Comparison of ENCODE assay signal across 13 mouse cellular contexts in genomic region chr11:89105823-89106222, GRCm38 (mm10). TPM values are rescaled to one million over a fixed set of nuclear protein-coding genes. Genes with fewer than 3 reads are reported as not detected.
DNase-seq lines count a peak whose midpoint lies in the region; ATAC-seq and TF ChIP-seq lines count a peak whose summit lies in the region.
"Had no signal": no experiment of that assay in that cellular context is flagged by ENCODE, and none has a peak within 500 bp of the region (broad histone marks: within the 10 kb centered on the region; RNA-seq: fewer than 3 reads in every experiment).

No protein-coding gene starts in this region.

- H3K9me3 ChIP-seq in midbrain, postnatal 0 days (ENCODE audit: low read length) = no peaks in the 10 kb centered on the region
- no peaks in the 10 kb centered on the region for H3K9me3 ChIP-seq in midbrain, embryonic 13.5 days
- no peaks in the 10 kb centered on the region for H3K9me3 ChIP-seq in ES-E14 (ENCODE audit: control insufficient read depth, insufficient read depth, low read depth, low read length)
- no peaks in the 10 kb centered on the region for H3K9me3 ChIP-seq in stomach, postnatal 0 days (ENCODE audit: control insufficient read depth, low read length)

- H3K4me1 ChIP-seq in midbrain, postnatal 0 days (ENCODE audit: insufficient read depth, low read length) = no peaks in the 10 kb centered on the region
- H3K4me1 ChIP-seq in midbrain, embryonic 13.5 days (replicated peaks) = peaks cover 2% of the 10 kb centered on the region
- peaks cover 2 to 13% of the 10 kb centered on the region in 2 experiments; a peak in 3 of 4 replicates for H3K4me1 ChIP-seq in ES-E14 (ENCODE audit: control insufficient read depth in 2 of 2, insufficient read depth in 2 of 2, low read length in 2 of 2, poor library complexity in 1 of 2)
- H3K4me1 ChIP-seq in stomach, postnatal 0 days (replicated peaks; ENCODE audit: control insufficient read depth, insufficient read depth) = 0 out of 2 replicates have a peak, but pooled peaks cover 2% of the 10 kb centered on the region

- no peaks in the 10 kb centered on the region for H3K27me3 ChIP-seq in midbrain, postnatal 0 days (ENCODE audit: insufficient read depth, low read length)
- peaks cover 4% of the 10 kb centered on the region; the same call in 1 of the 2 replicates for H3K27me3 ChIP-seq in midbrain, embryonic 13.5 days
- H3K27me3 ChIP-seq in stomach, postnatal 0 days (ENCODE audit: control insufficient read depth, insufficient read depth, low read length) = no peaks in the 10 kb centered on the region

- WGBS in midbrain, postnatal 0 days = 87% methylated on average over 11 of the region's 11 CpGs
- 88% methylated on average over 11 of the region's 11 CpGs for WGBS in midbrain, embryonic 13.5 days
- 84% methylated on average over 11 of the region's 11 CpGs for WGBS in stomach, postnatal 0 days

- ATAC-seq in midbrain, postnatal 0 days (ENCODE audit: low FRiP score) = no peak
- ATAC-seq in midbrain, embryonic 13.5 days = no peak
- no peak for ATAC-seq in stomach, postnatal 0 days (ENCODE audit: low FRiP score, low TSS enrichment)

- H3K4me2 ChIP-seq in midbrain, postnatal 0 days (ENCODE audit: low read depth, low read length, poor library complexity, severe bottlenecking) = no peak overlapping the region
- H3K4me2 ChIP-seq in midbrain, embryonic 13.5 days (replicated peaks) = no peak overlapping the region
- H3K4me2 ChIP-seq in stomach, postnatal 0 days (replicated peaks; ENCODE audit: low read depth) = no peak overlapping the region
- H3K4me2 ChIP-seq: heart, embryonic 11.5 days; hindbrain, embryonic 14.5 days had no signal

- in situ Hi-C loops in ES-E14 (cut with MboI; ENCODE audit: low sequenced_read_pairs in 2 of 2, unreplicated experiment in 2 of 2) = no loop called here

- H3K9ac ChIP-seq in midbrain, postnatal 0 days (replicated peaks; ENCODE audit: low read length, poor library complexity, severe bottlenecking) = no peak overlapping the region
- H3K9ac ChIP-seq in midbrain, embryonic 13.5 days (replicated peaks) = no peak overlapping the region
- no peak overlapping the region for H3K9ac ChIP-seq in ES-E14 (ENCODE audit: insufficient read depth, low read depth, low read length, poor library complexity, severe bottlenecking)
- H3K9ac ChIP-seq in stomach, postnatal 0 days (ENCODE audit: low read length) = no peak overlapping the region
- H3K9ac ChIP-seq: hindbrain, embryonic 14.5 days had no signal

- peak; percentile 28 for TF ChIP-seq CTCF in midbrain, postnatal 0 days (IDR thresholded peaks at IDR 0.05)
- TF ChIP-seq CTCF in stomach, postnatal 0 days (IDR thresholded peaks at IDR 0.05; ENCODE audit: low read depth) = peak; percentile 31

- DNase-seq in midbrain, postnatal 0 days (ENCODE audit: low spot score) = no peak
- DNase-seq in ES-E14 (ENCODE audit: low read depth, low spot score) = peak; percentile 97
- DNase-seq in c-Kit-positive CD71-negative TER-119-negative erythroid progenitor cells, embryonic 14.5 days (ENCODE audit: low read depth) = peak; percentile 54
- DNase-seq in stomach, postnatal 0 days (ENCODE audit: low spot score) = no peak
- no peak for DNase-seq in adrenal gland, adult 8-10 months
- no peak for DNase-seq in left cerebral cortex, adult 11 months (ENCODE audit: low spot score)
- DNase-seq: kidney, postnatal 14 days had no signal

- no peaks in the 10 kb centered on the region for H3K36me3 ChIP-seq in midbrain, postnatal 0 days (ENCODE audit: insufficient read depth, low read length)
- H3K36me3 ChIP-seq in midbrain, embryonic 13.5 days = no peaks in the 10 kb centered on the region
- no peaks in the 10 kb centered on the region for H3K36me3 ChIP-seq in ES-E14 (ENCODE audit: control insufficient read depth, insufficient read depth, low read length, poor library complexity, severe bottlenecking)
- H3K36me3 ChIP-seq in stomach, postnatal 0 days (ENCODE audit: control insufficient read depth, insufficient read depth, low read length) = no peaks in the 10 kb centered on the region

- H3K27ac ChIP-seq in midbrain, postnatal 0 days (ENCODE audit: low read depth, low read length) = no peak overlapping the region
- H3K27ac ChIP-seq in midbrain, embryonic 13.5 days = no peak overlapping the region
- H3K27ac ChIP-seq in ES-E14 (ENCODE audit: insufficient read depth, low read depth, low read length, poor library complexity, severe bottlenecking) = no peak overlapping the region
- no peak overlapping the region for H3K27ac ChIP-seq in stomach, postnatal 0 days (replicated peaks)
- H3K27ac ChIP-seq: hindbrain, embryonic 14.5 days had no signal

- no peak overlapping the region for H3K4me3 ChIP-seq in midbrain, postnatal 0 days (ENCODE audit: low read depth, low read length)
- H3K4me3 ChIP-seq in midbrain, embryonic 13.5 days (replicated peaks) = no peak overlapping the region
- no peak overlapping the region; a peak in 1 of 4 replicates for H3K4me3 ChIP-seq in ES-E14 (ENCODE audit: insufficient read depth in 1 of 2, low read depth in 1 of 2, low read length in 2 of 2, poor library complexity in 1 of 2, severe bottlenecking in 1 of 2)
- no peak overlapping the region for H3K4me3 ChIP-seq in stomach, postnatal 0 days (ENCODE audit: low read depth, low read length)
- H3K4me3 ChIP-seq: myocyte had no signal

- TF ChIP-seq EP300 in stomach, postnatal 0 days (optimal IDR thresholded peaks at IDR 0.05) = no peak

TF ChIP-seq in ES-E14, 5 proteins besides CTCF, POLR2A, EP300 and RAD21:
- TF ChIP-seq ZC3H11A (IDR thresholded peaks at IDR 0.05; ENCODE audit: borderline replicate concordance, low read depth, low read length) = no peak
TF ChIP-seq in ES-E14: peak in this region for 0.

RNA-seq across cellular contexts. Expression of gene Gm525, which starts 32.2 kb away (rescaled TPM):
- total RNA-seq in midbrain, postnatal 0 days (2014; rRNA removed) = not detected in 2 replicates
- 0.60 TPM in 1 of 2 replicates, not detected in the other for polyA plus RNA-seq in midbrain, postnatal 0 days (2015; fragmentation: Nextera tagmentation; extraction: Ambion mirVana)
- not detected in 2 replicates for polyA plus RNA-seq in midbrain, embryonic 13.5 days (2015; fragmentation: Nextera tagmentation; extraction: Ambion mirVana)
- total RNA-seq in ES-E14 (2012; rRNA removed) = 3.6 and 5.9 TPM in 2 replicates
- polyA plus RNA-seq in stomach, postnatal 0 days (2015; fragmentation: Nextera tagmentation; extraction: Ambion mirVana) = 0.68 and 1.7 TPM in 2 replicates
- not detected for total RNA-seq in adrenal gland, adult 8-10 months (2022)
- total RNA-seq: left cerebral cortex, postnatal 14 days had no signal
- polyA plus RNA-seq: heart, embryonic 11.5 days; hindbrain, embryonic 14.5 days; myocyte; spleen, adult 2 months had no signal

RNA-seq across cellular contexts. Expression of gene Dgke, which starts 39.2 kb away (rescaled TPM):
- 35.4 and 44.2 TPM in 2 replicates for total RNA-seq in midbrain, postnatal 0 days (2014; rRNA removed)
- 16.0 TPM in 2 replicates for polyA plus RNA-seq in midbrain, postnatal 0 days (2015; fragmentation: Nextera tagmentation; extraction: Ambion mirVana)
- polyA plus RNA-seq in midbrain, embryonic 13.5 days (2015; fragmentation: Nextera tagmentation; extraction: Ambion mirVana) = 12.6 and 13.1 TPM in 2 replicates
- total RNA-seq in ES-E14 (2012; rRNA removed) = 24.2 and 30.4 TPM in 2 replicates
- polyA plus RNA-seq in stomach, postnatal 0 days (2015; fragmentation: Nextera tagmentation; extraction: Ambion mirVana) = 1.9 and 2.2 TPM in 2 replicates
- 10 to 100 TPM; 10.7 to 17.0 (median 14.3) TPM for total RNA-seq in adrenal gland, adult 8-10 months (2022)

Comparison
In these comparisons a context has a peak if more than half of its experiments do, and no peak if none do; other contexts are left out.
1. DNase-seq: peak in ES-E14 (single experiment) and c-Kit-positive CD71-negative TER-119-negative erythroid progenitor cells, embryonic 14.5 days (single experiment); none in midbrain, postnatal 0 days (single experiment), stomach, postnatal 0 days (single experiment), adrenal gland, adult 8-10 months (single experiment) and left cerebral cortex, adult 11 months (single experiment).